Mouse (Mus musculus) liver, embryonic 16.5 days (tissue): ENCODE results near the gene Rac2. TPM values are rescaled to one million over a fixed set of nuclear protein-coding genes. Genes with fewer than 3 reads are reported as not detected.
A peak's percentile ranks its signal among the peaks of the same experiment; 100 is the strongest.

Experiments
- ATAC-seq: fragments of 200-750 bp; cut with Nextera tagmentation; 2 replicates; pipeline ENCODE4 v1.8.0; 2017; ENCODE audit warnings: low read depth, mild to moderate bottlenecking, moderate number of reproducible peaks, moderate library complexity
- H3K27ac ChIP-seq: fragments of 300-500 bp; sonication (generic); 2 replicates; pipeline ENCODE4 v1.5.1; 2014; ENCODE audit warnings: mild to moderate bottlenecking, low read length
- H3K27me3 ChIP-seq: fragments of 300-500 bp; sonication (generic); 2 replicates; pipeline ENCODE4 v1.6.1; 2014; ENCODE audit warnings: low read depth, low read length, mixed read lengths; ENCODE audit not compliant: control insufficient read depth, insufficient read depth
- H3K36me3 ChIP-seq: fragments of 300-500 bp; sonication (generic); 2 replicates; pipeline ENCODE4 v1.6.1; 2014; ENCODE audit warnings: mild to moderate bottlenecking; ENCODE audit not compliant: control insufficient read depth, insufficient read depth
- H3K4me1 ChIP-seq: fragments of 300-500 bp; sonication (generic); 2 replicates; pipeline ENCODE4 v1.6.1; 2014; ENCODE audit warnings: low read depth, low read length, mixed read lengths; ENCODE audit not compliant: control insufficient read depth
- H3K4me2 ChIP-seq: fragments of 300-500 bp; sonication (generic); 2 replicates; pipeline ENCODE4 v1.6.1; 2014; ENCODE audit warnings: low read depth, low read length, mixed read lengths
- H3K4me3 ChIP-seq: fragments of 300-500 bp; sonication (generic); 2 replicates; pipeline ENCODE4 v1.5.1; 2014; ENCODE audit warnings: low read depth, mild to moderate bottlenecking, low read length
- H3K9ac ChIP-seq: fragments of 300-500 bp; sonication (generic); 2 replicates; pipeline ENCODE4 v1.6.1; 2014; ENCODE audit warnings: low read depth, low read length
- H3K9me3 ChIP-seq: fragments of 300-500 bp; sonication (generic); replicated peaks from 2 replicates; pipeline ENCODE4 v1.6.1; 2016; ENCODE audit warnings: low read length; ENCODE audit not compliant: control insufficient read depth
- WGBS: fragments of 180-500 bp; shearing (Covaris S2); extraction: QIAGEN DNeasy Blood & Tissue Kit; methylation state at CpG from one replicate; pipeline ENCODE4 v1.1.7; 2014; ENCODE audit not compliant: insufficient replicate concordance; 5-methylcytosine and 5-hydroxymethylcytosine counted together
- polyA plus RNA-seq: library from polyadenylated mRNA; unstranded; fragments of >200 nt; fragmentation: Nextera tagmentation; extraction: Ambion mirVana; gene quantifications from 2 replicates; pipeline ENCODE4 v1.2.1, GENCODE M21; 2015

Gene Rac2
- polyA plus RNA-seq, 1 experiment from 2014 or later = 121 TPM

GRCm38 (mm10) chr15:78533346-78533835 is 39.2 kb downstream of the Rac2 start:
- H3K27ac ChIP-seq = peak overlapping the region; percentile 90
- H3K4me2 ChIP-seq = no peak overlapping the region
- H3K4me3 ChIP-seq = no peak overlapping the region
- no peak for ATAC-seq
- no peaks in the 10 kb centered on the region for H3K9me3 ChIP-seq
- no peaks in the 10 kb centered on the region for H3K36me3 ChIP-seq
- H3K9ac ChIP-seq = no peak overlapping the region
- H3K27me3 ChIP-seq = no peaks in the 10 kb centered on the region
- 55% methylated on average over 10 of the region's 10 CpGs for WGBS
- H3K4me1 ChIP-seq = peaks cover 5% of the 10 kb centered on the region

GRCm38 (mm10) chr15:78532566-78533345 is 39.8 kb downstream of the Rac2 start:
- 50% methylated on average over 10 of the region's 10 CpGs for WGBS
- no peaks in the 10 kb centered on the region for H3K27me3 ChIP-seq
- H3K27ac ChIP-seq = peak overlapping the region; percentile 90
- peaks cover 5% of the 10 kb centered on the region for H3K4me1 ChIP-seq
- no peak overlapping the region for H3K9ac ChIP-seq
- no peaks in the 10 kb centered on the region for H3K36me3 ChIP-seq
- H3K4me2 ChIP-seq = peak overlapping the region; percentile 49
- H3K9me3 ChIP-seq = no peaks in the 10 kb centered on the region
- H3K4me3 ChIP-seq = no peak overlapping the region
- peak; percentile 51 for ATAC-seq

GRCm38 (mm10) chr15:78531901-78532469 is 40.6 kb downstream of the Rac2 start:
- peak; percentile 82 for ATAC-seq
- Histone ChIP-seq H3K9ac (peak overlapping the region; percentile 24; the same call in 1 of the 2 replicates), H3K4me2 (peak overlapping the region; percentile 49), H3K4me3 (peak overlapping the region; percentile 38), H3K9me3 (no peaks in the 10 kb centered on the region), H3K27me3 (no peaks in the 10 kb centered on the region), H3K36me3 (no peaks in the 10 kb centered on the region), H3K4me1 (peaks cover 5% of the 10 kb centered on the region), H3K27ac (peak overlapping the region; percentile 90)
- under 1% methylated on average over 25 of the region's 25 CpGs for WGBS

- Histone ChIP-seq H3K9me3 (no peaks in the 10 kb centered on the region), H3K9ac (peak overlapping the region; percentile 24; the same call in 1 of the 2 replicates), H3K27me3 (no peaks in the 10 kb centered on the region), H3K4me2 (peak overlapping the region; percentile 49), H3K4me1 (peaks cover 5% of the 10 kb centered on the region), H3K27ac (peak overlapping the region; percentile 90), H3K36me3 (no peaks in the 10 kb centered on the region), H3K4me3 (peak overlapping the region; percentile 38; the same call in 1 of the 2 replicates)
- no peak for ATAC-seq
- WGBS = 58% methylated on average over 4 of the region's 4 CpGs
Measured at GRCm38 (mm10) chr15:78531451-78531720, 41.2 kb downstream of the Rac2 start.

GRCm38 (mm10) chr15:78530671-78531450 is 41.7 kb downstream of the Rac2 start, which contains the start of gene C1qtnf6:
C1qtnf6 (minus strand) TSS chr15:78531416.
- Histone ChIP-seq H3K4me2 (peak within 1 kb of the TSS; percentile 49), H3K27ac (peak within 1 kb of the TSS; percentile 90), H3K4me3 (peak within 1 kb of the TSS; percentile 38), H3K9ac (peak within 1 kb of the TSS; percentile 24; the same call in 1 of the 2 replicates), H3K27me3 (no peaks in the 10 kb centered on the region), H3K9me3 (no peaks in the 10 kb centered on the region), H3K36me3 (no peaks in the 10 kb centered on the region), H3K4me1 (peaks cover 5% of the 10 kb centered on the region)
- ATAC-seq = no peak
- WGBS = 61% methylated on average over 17 of the region's 17 CpGs

- H3K27me3 ChIP-seq = no peaks in the 10 kb centered on the region
- WGBS = 36% methylated on average over 3 of the region's 3 CpGs
- no peak overlapping the region for H3K9ac ChIP-seq
- ATAC-seq = no peak
- H3K36me3 ChIP-seq = no peaks in the 10 kb centered on the region
- H3K27ac ChIP-seq = no peak overlapping the region
- no peaks in the 10 kb centered on the region for H3K9me3 ChIP-seq
- H3K4me3 ChIP-seq = no peak overlapping the region
- H3K4me1 ChIP-seq = peaks cover 5% of the 10 kb centered on the region
- H3K4me2 ChIP-seq = no peak overlapping the region
Measured at GRCm38 (mm10) chr15:78530141-78530540, 42.4 kb downstream of the Rac2 start.

GRCm38 (mm10) chr15:78529428-78529990 is 43.1 kb downstream of the Rac2 start:
- no peaks in the 10 kb centered on the region for H3K9me3 ChIP-seq
- peak overlapping the region; percentile 41 for H3K4me2 ChIP-seq
- no peaks in the 10 kb centered on the region for H3K36me3 ChIP-seq
- WGBS = 21% methylated on average over 15 of the region's 15 CpGs
- H3K9ac ChIP-seq = peak overlapping the region; percentile 25
- ATAC-seq = 0 out of 2 replicates have a peak, but pooled peaks have one; percentile 15
- H3K4me1 ChIP-seq = peaks cover 5% of the 10 kb centered on the region
- no peaks in the 10 kb centered on the region for H3K27me3 ChIP-seq
- peak overlapping the region; percentile 24; the same call in 1 of the 2 replicates for H3K27ac ChIP-seq
- peak overlapping the region; percentile 38 for H3K4me3 ChIP-seq

- H3K27ac ChIP-seq = peak overlapping the region; percentile 24; the same call in 1 of the 2 replicates
- peaks cover 5% of the 10 kb centered on the region for H3K4me1 ChIP-seq
- no peaks in the 10 kb centered on the region for H3K9me3 ChIP-seq
- no peak overlapping the region for H3K9ac ChIP-seq
- H3K27me3 ChIP-seq = no peaks in the 10 kb centered on the region
- H3K4me2 ChIP-seq = peak overlapping the region; percentile 41
- peak overlapping the region; percentile 38 for H3K4me3 ChIP-seq
- 19% methylated on average over 11 of the region's 11 CpGs for WGBS
- no peaks in the 10 kb centered on the region for H3K36me3 ChIP-seq
- ATAC-seq = no peak
Measured at GRCm38 (mm10) chr15:78528726-78529411, 43.7 kb downstream of the Rac2 start.
